Mouse (Mus musculus) testis, postnatal 14 days (tissue): ENCODE data around the gene Pbld2.

Experiments
- DNase-seq: peaks from one replicate; pipeline ENCODE4 v3.0.0; 2021; ENCODE audit warnings: low spot score

Gene Pbld2

GRCm38 (mm10) chr10:63023749-63024579 lies at the start of gene Pbld2, which contains the start of gene Hnrnph3:
TSS of gene Pbld2 (plus strand) at chr10:63024315.
TSS of gene Hnrnph3 (minus strand) at chr10:63024217.
- DNase-seq, result peak; percentile 98

DNA sequence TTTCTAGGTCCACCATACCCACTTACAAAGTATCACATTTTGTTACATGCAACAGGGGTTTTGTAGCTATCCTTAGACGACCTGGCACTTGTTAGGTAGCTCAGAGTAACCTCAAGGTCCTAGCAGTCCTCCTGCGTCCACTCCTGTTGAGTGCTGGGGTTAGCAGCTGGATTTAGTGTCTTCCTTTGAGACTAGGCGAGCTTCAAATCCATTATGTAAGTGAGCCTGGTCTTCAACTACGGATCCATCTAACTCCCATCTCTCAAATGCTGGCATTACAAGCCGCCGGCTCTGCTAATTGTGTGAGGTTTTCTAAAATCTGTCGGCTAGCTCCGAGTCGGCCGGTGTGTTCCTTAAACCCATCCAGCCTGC lies 44.5 kb upstream of the Pbld2 start:
- peak; percentile 29 for DNase-seq

- DNase-seq, result peak; percentile 75
Measured at GRCm38 (mm10) chr10:62980039-62980954, 43.8 kb upstream of the Pbld2 start, which contains the start of gene Rufy2. TSS of gene Rufy2 (plus strand) at chr10:62980223.

- DNase-seq, result no peak
Measured at GRCm38 (mm10) chr10:62984072-62984471, 40.0 kb upstream of the Pbld2 start.

DNA sequence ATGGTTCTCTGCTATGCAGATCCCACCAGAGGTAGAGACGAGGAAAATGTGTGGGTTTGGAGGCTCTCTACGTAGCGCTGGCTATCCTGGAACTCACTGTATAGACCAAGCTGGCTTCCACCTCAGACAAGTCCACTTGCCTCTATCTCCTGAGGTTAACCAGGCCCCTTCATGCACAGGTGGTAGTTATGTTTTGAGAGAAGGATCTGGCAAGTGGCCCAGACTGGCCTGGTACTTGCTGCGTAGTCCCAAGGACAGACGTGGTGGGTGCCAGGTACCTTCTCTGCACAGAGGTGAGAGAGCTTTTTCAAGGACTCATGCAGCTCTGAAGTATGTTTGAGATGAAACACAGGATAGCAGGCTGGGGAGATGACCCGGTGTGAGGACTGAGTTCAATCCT lies 39.6 kb upstream of the Pbld2 start:
- no peak for DNase-seq

DNA sequence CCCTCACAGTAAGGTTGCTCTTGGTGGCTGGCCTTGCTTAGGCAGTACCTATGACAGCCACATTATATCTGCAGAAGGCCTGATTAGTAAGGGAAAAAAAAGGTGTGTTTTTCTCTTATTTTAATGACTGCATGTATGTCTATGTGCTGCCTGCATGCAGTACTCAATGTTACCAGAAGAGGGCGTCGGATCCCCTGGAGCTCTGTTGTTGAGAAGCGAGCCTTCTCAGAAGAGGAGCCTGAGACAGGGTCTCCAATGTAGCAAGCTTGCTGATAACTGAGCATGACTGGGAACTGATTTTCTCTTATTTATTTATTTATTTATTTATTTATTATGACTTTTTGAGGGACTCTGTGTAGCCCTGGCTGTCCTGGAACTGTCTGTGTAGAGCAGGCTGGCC lies 36.8 kb upstream of the Pbld2 start:
- DNase-seq, result peak; percentile 73

- DNase-seq, result peak; percentile 46
Measured at GRCm38 (mm10) chr10:62990636-62991035, 33.5 kb upstream of the Pbld2 start.

GRCm38 (mm10) chr10:62993991-62994390 lies 30.1 kb upstream of the Pbld2 start:
- no peak for DNase-seq

DNA sequence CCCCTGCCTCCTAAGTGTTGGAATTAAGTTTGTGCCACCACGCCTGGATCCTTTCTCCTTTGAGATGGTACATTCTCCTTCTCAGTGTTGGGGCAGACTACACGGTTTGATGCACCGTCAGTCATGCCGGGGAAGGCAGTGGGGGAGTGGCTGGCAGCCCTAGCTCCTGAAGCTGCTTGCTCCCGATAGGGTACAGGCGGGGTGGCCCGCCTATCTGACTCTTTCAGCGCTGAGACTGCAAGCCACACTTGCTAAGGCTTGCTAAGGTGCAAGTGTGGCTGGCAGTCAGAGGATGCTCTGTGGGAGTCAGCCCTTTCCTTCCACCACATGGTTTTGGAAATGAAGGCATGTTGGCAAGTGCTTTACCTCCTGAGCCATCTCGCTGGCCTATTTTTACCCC lies 23.5 kb upstream of the Pbld2 start:
- no peak for DNase-seq

DNA sequence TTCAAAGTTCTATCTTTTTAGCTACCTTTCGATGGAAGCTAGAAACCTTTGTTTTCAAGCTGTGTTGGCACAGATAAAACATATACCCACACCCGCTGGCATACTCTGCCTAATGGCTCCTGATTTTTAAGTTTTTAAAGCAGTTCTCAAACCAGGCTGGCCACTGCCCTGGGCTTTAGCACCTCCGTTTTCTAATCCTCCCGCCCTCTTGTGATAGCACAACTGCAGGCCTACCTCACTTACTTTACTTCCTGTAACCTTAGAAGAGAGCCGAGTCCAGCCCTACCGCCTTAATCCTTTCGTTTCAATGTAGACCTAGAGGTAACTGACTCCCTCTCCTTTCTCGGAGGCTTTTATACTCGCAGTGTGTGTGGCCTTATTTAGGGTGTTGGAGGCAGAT lies 20.9 kb upstream of the Pbld2 start:
- no peak for DNase-seq

DNA sequence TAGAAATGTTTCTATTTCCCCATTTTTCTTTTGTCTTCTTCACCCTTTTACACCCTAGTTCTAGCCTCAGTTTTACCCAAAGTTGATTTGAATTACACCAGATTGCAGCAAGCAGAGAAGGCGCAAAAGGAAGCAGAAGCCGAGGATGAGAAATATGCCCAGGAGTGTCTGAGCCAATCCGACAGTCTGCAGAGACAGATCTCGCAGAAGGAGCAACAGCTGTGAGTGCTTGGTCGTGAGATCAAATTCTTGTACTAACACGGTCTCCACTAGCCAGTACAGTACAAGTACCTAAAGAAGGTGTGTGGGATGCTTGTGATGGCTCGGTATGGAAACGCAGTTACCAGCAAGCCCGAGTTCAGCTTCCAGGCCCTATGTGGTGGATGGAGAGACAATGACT lies 19.6 kb upstream of the Pbld2 start:
- no peak for DNase-seq

DNA sequence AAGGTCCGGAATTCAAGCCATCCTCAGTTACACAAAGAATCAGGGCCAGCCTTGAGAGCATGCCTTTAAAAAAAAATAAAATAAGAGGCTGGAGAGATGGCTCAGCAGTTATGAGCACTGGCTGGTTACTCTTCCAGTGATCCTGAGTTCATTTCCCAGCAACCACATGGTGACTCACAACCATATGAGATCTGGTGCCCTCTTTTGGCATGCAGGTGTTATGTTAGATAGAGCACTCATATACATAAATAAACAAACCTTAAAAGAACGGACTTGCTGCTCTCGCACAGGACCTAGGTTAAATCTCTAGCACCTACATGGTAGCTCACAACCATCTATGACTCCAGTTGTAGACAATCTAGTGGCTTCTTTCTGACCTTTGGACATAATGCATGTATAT lies 15.9 kb upstream of the Pbld2 start:
- DNase-seq, result no peak

GRCm38 (mm10) chr10:63010268-63010667 lies 13.8 kb upstream of the Pbld2 start:
- DNase-seq, result no peak

DNA sequence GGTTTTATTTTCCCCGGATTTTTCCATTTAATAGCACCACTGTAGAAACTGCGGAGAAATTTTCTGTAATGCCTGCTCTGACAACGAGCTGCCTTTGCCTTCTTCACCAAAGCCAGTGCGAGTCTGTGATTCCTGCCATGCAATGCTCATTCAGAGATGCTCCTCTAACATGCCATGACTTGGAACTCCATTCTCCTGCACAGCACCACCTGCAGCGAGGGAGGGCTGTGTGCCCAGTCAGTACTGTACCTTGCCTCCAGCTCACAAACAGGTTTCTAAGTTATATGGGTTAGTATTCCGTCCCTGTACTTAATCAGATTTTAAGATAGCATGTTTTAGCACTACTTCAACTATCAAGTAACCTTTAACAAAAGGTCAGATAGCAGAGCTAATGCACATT lies 12.6 kb upstream of the Pbld2 start:
- no peak for DNase-seq

- DNase-seq, result no peak
Measured at GRCm38 (mm10) chr10:63013476-63013875, 10.6 kb upstream of the Pbld2 start.

DNA sequence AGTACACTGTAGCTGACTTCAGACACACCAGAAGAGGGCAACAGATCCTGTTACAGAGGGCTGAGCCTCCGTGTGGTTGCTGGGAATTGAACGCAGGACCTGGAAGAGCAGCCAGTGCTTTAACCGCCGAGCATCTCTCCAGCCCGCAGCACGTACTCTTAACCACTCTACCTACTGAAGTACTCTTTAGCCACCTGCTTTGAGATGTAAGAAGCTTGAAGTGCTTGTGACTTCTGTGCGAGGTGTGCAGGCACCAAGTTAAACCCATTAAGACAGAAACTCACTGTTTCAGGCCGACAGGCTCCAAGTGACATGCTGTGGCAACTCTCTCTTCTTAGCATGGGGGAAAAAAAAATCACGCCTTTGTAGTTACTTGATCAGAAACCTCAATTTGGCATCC lies 9.9 kb upstream of the Pbld2 start:
- DNase-seq, result no peak

DNA sequence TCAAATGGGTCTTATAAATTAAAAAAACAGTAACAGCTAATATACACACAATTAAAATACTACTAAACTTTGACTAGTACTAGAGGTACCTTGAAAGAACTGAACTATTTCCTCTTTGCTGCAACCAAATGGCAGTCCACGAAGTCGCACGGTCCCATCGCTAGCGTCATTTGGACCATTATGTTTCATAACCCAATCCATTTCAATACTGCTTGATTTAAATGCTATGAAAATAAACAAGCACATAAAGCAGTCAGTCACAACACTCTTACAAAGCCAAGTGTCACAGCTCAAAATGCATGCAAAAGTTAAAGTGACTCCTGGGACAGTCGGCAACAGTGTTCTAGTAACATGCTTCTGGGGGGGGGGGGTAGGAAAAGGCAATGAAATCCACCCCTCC lies 4.8 kb upstream of the Pbld2 start:
- no peak for DNase-seq

DNA sequence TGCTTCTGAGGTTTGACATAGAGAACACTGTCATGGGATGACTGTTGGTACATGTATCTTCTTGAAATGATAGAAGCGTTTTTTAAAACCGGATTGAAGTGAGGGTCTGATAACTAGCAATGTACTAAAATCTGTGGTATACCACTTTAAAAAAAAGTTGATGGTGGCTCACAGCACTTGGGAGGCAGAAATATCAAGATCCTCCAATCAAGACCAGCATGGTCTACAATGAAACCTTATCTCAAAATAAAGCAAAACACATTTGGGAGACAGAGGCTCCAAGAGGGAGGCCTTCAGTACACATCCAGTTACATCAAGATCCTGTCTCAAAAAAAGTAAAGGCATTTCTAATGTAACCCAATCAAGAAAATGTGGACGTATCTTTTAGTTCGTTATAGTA lies 2.4 kb upstream of the Pbld2 start:
- no peak for DNase-seq

GRCm38 (mm10) chr10:63022541-63023120 lies 1.5 kb upstream of the Pbld2 start:
- no peak for DNase-seq

GRCm38 (mm10) chr10:63023121-63023748 lies 880 bp upstream of the Pbld2 start:
- DNase-seq, result peak; percentile 83

DNA sequence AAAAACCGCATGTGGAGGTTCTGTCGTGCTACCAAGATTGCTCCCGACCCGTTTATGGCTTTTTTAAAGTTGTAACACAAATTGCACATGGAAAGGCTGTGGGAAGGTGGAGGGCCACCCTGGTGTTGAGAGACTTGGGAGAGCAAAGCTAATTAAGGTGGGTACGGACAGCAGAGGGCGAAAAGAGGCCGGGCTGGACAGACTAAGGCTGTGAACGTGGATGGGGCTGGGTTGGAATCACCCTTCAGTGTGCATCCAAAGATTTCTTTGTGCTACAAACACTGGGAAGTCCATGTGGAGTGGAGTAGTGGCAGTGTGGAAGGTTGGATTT lies 430 bp downstream of the Pbld2 start:
- peak; percentile 67 for DNase-seq

DNA sequence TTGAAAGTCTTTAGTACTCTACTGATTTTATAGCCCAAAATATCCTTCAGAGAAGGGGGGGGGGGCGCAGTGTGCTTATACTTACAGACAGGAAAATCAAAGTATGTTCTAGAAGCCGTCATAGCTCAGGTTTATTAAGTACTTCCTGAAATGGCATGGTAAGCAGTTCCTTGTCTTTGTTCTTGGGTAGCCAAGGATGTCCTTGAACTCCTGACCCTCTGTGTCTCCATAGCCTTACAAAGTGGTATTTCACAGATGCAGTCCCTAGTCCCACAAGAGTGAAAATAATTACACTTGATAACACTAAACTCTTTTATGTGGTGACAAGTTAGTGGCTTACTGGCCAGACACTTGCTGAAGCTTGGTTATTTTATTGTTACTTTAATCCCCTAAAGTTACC lies 901 bp downstream of the Pbld2 start:
- DNase-seq, result no peak
